Mouse (Mus musculus): ENCODE results near the gene Cmtm7. TPM values are rescaled to one million over a fixed set of nuclear protein-coding genes. Genes with fewer than 3 reads are reported as not detected.

Gene Cmtm7
- 1 to 10 TPM; 3.1 to 3.8 TPM for total RNA-seq (2021)

GRCm38 (mm10) chr9:114781526-114782212 is at the start of gene Cmtm7:
Gene Cmtm7 (minus strand): TSS chr9:114781856.
- intact Hi-C loops (cut with DNase I): no loop called here

GRCm38 (mm10) chr9:114830351-114830750 is 48.7 kb upstream of the Cmtm7 start:
- intact Hi-C loops (cut with DNase I): no loop called here
- DNase-seq: no peak

More at GRCm38 (mm10) chr9:114781526-114782212, at the start of gene Cmtm7:
- peak; percentile 37 for DNase-seq

GRCm38 (mm10) chr9:114829669-114830068 is 48.0 kb upstream of the Cmtm7 start:
- no peak for DNase-seq
- intact Hi-C loops (cut with DNase I): no loop called here

GRCm38 (mm10) chr9:114828377-114828776 is 46.7 kb upstream of the Cmtm7 start:
- intact Hi-C loops (cut with DNase I): no loop called here
- no peak for DNase-seq

GRCm38 (mm10) chr9:114827242-114827852 is 45.7 kb upstream of the Cmtm7 start:
- DNase-seq: no peak
- intact Hi-C loops (cut with DNase I): no loop called here

- intact Hi-C loops (cut with DNase I): no loop called here
- DNase-seq: no peak
Observed at GRCm38 (mm10) chr9:114824166-114824565, 42.5 kb upstream of the Cmtm7 start.

GRCm38 (mm10) chr9:114821548-114822289 is 40.1 kb upstream of the Cmtm7 start:
- no peak for DNase-seq
- intact Hi-C loops (cut with DNase I): no loop called here

GRCm38 (mm10) chr9:114818918-114819317 is 37.3 kb upstream of the Cmtm7 start:
- intact Hi-C loops (cut with DNase I): no loop called here
- DNase-seq: no peak

- no peak for DNase-seq
- intact Hi-C loops (cut with DNase I): no loop called here
Observed at GRCm38 (mm10) chr9:114817012-114817411, 35.4 kb upstream of the Cmtm7 start.

- no peak for DNase-seq
- intact Hi-C loops (cut with DNase I): no loop called here
Observed at GRCm38 (mm10) chr9:114816121-114816520, 34.5 kb upstream of the Cmtm7 start.

- DNase-seq: peak; percentile 20
- intact Hi-C loops (cut with DNase I): no loop called here
Observed at GRCm38 (mm10) chr9:114815315-114815714, 33.7 kb upstream of the Cmtm7 start.

GRCm38 (mm10) chr9:114812001-114812400 is 30.3 kb upstream of the Cmtm7 start:
- no peak for DNase-seq
- intact Hi-C loops (cut with DNase I): no loop called here

GRCm38 (mm10) chr9:114810837-114811236 is 29.2 kb upstream of the Cmtm7 start:
- no peak for DNase-seq
- intact Hi-C loops (cut with DNase I): no loop called here

- DNase-seq: no peak
- intact Hi-C loops (cut with DNase I): no loop called here
Observed at GRCm38 (mm10) chr9:114808671-114809070, 27.0 kb upstream of the Cmtm7 start.

GRCm38 (mm10) chr9:114807261-114807660 is 25.6 kb upstream of the Cmtm7 start:
- intact Hi-C loops (cut with DNase I): no loop called here
- no peak for DNase-seq

- intact Hi-C loops (cut with DNase I): no loop called here
- peak; percentile 13 for DNase-seq
Observed at GRCm38 (mm10) chr9:114805151-114805671, 23.6 kb upstream of the Cmtm7 start.

GRCm38 (mm10) chr9:114802191-114802590 is 20.5 kb upstream of the Cmtm7 start:
- no peak for DNase-seq
- intact Hi-C loops (cut with DNase I): no loop called here

- intact Hi-C loops (cut with DNase I): no loop called here
- no peak for DNase-seq
Observed at GRCm38 (mm10) chr9:114801301-114801700, 19.6 kb upstream of the Cmtm7 start.

- no peak for DNase-seq
- intact Hi-C loops (cut with DNase I): no loop called here
Observed at GRCm38 (mm10) chr9:114799498-114800107, 17.9 kb upstream of the Cmtm7 start.

GRCm38 (mm10) chr9:114798845-114799244 is 17.2 kb upstream of the Cmtm7 start:
- intact Hi-C loops (cut with DNase I): no loop called here
- DNase-seq: no peak
